Mouse (Mus musculus): Measurements from ENCODE around the gene Zfp523. TPM values are rescaled to one million over a fixed set of nuclear protein-coding genes. Genes with fewer than 3 reads are reported as not detected.
A peak's percentile ranks its signal among the peaks of the same experiment; 100 is the strongest.

Gene Zfp523
- polyA plus RNA-seq, 1 experiment from 2014 or later, result 44.7 TPM

DNA sequence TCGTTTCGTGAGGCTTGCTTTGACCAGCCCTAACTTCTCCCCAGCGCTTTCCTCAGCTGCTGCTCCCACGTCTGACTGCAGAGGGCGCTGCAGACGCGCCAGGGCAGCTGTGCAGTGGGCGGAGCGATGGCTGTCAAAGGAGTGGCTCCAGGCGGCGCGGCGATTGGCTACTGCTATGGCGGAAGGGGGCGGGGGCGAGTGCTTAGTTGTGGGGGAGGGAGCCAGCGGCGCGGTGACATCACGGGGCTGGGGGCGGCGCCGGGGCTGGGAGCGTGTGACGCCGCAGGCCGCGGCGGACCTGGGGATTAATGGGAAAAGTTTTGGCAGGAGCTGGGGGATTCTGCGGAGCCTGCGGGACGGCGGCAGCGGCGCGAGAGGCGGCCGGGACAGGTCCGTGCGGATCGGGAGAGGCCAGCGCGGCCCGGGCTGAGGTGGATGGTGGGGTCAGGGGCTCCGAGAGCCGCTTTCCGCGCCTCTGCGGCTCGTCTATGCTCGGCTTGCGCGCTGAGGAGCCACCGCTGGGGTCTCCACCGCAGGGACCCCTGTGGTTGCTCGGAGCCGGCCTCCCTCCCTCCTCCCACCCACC is 55.6 kb downstream of the Zfp523 start, which contains the start of gene Ppard:
Gene Ppard, plus strand, starts transcription at position 226 of the 586 bp plus-strand sequence.
- H3K4me2 ChIP-seq (replicated peaks), result peak within 1 kb of the TSS; percentile 65
- no peaks in the 10 kb centered on the region for H3K27me3 ChIP-seq
- H3K36me3 ChIP-seq, result peaks cover 7% of the 10 kb centered on the region; the same call in 1 of the 2 replicates
- H3K27ac ChIP-seq (replicated peaks), result peak within 1 kb of the TSS; percentile 90
- H3K9ac ChIP-seq, result peak within 1 kb of the TSS; percentile 92
- H3K4me3 ChIP-seq (replicated peaks), result peak within 1 kb of the TSS; percentile 84
- H3K9me3 ChIP-seq (replicated peaks), result no peaks in the 10 kb centered on the region
- peak; percentile 94 for ATAC-seq (ENCODE audit: insufficient number of reproducible peaks, low FRiP score, low TSS enrichment, low read depth)
- H3K4me1 ChIP-seq, result peaks cover 40% of the 10 kb centered on the region
- under 1% methylated on average over 57 of the region's 57 CpGs for WGBS

DNA sequence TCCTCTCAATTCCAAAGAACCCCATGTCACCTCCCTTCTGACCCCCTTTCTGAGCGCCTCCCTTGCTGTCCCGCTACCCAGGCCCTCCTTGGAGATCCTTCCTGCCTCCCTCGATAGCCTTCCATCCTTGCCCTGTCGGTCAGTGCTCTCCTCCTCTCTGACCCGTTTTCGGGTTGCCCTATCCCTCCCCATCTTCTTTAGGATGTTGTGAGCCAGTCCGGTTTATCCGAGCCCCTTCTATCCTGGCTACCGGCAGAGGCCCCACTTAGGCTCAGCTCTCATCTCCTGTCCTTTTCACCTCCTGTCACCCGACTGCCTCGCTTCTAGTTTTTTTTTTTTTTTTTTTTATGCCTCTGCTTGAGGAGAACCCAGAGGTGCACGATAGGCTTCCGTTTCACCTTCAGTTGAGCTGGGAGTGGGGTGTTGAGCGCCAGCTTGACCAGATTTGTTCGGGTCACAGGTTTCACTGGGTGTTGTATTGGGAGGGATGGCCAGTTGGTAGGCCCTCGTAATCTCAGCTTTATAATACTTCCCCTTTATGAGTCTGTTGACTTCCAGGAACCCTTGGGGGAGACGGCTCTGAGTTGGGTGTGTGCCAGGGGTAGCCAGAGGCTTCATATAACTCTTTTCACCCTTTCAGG is 56.3 kb downstream of the Zfp523 start:
- Histone ChIP-seq H3K9ac (peak overlapping the region; percentile 92), H3K4me1 (peaks cover 41% of the 10 kb centered on the region), H3K4me2 (replicated peaks) (peak overlapping the region; percentile 65), H3K27ac (replicated peaks) (peak overlapping the region; percentile 90), H3K4me3 (replicated peaks) (peak overlapping the region; percentile 84), H3K27me3 (no peaks in the 10 kb centered on the region), H3K9me3 (replicated peaks) (no peaks in the 10 kb centered on the region), H3K36me3 (peaks cover 10% of the 10 kb centered on the region; the same call in 1 of the 2 replicates)
- WGBS, result 5% methylated on average over 17 of the region's 17 CpGs
- 0 out of 2 replicates have a peak, but pooled peaks have one; percentile 2 for ATAC-seq (ENCODE audit: insufficient number of reproducible peaks, low FRiP score, low TSS enrichment, low read depth)

DNA sequence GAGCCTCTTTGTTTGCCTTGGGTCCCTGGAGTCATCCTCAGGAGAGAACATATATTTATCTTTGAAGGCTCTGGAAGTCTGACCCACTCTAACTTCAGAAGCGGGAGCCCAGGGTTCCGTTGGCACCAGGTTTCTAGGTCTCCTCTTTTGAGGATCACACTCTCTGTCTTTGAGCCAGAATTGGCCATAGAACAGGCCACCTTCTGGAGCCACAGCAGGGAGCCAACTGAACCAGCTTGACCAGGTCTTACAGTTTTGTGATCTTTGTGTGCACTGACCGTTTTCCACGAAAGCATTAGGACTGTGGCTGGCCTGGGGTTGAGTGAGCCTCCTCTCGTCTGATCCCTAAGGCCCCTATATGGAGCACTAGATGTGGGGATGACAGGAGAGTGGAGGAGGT is 57.7 kb downstream of the Zfp523 start:
- WGBS, result 82% methylated on average over 5 of the region's 5 CpGs
- Histone ChIP-seq H3K4me2 (replicated peaks) (peak overlapping the region; percentile 27; the same call in 1 of the 2 replicates), H3K4me1 (peaks cover 41% of the 10 kb centered on the region), H3K9ac (no peak overlapping the region), H3K27ac (replicated peaks) (no peak overlapping the region), H3K27me3 (no peaks in the 10 kb centered on the region), H3K9me3 (replicated peaks) (no peaks in the 10 kb centered on the region), H3K4me3 (replicated peaks) (0 out of 2 replicates have a peak overlapping the region, but pooled peaks have one; percentile 10), H3K36me3 (peaks cover 17% of the 10 kb centered on the region)
- ATAC-seq (ENCODE audit: insufficient number of reproducible peaks, low FRiP score, low TSS enrichment, low read depth), result no peak

DNA sequence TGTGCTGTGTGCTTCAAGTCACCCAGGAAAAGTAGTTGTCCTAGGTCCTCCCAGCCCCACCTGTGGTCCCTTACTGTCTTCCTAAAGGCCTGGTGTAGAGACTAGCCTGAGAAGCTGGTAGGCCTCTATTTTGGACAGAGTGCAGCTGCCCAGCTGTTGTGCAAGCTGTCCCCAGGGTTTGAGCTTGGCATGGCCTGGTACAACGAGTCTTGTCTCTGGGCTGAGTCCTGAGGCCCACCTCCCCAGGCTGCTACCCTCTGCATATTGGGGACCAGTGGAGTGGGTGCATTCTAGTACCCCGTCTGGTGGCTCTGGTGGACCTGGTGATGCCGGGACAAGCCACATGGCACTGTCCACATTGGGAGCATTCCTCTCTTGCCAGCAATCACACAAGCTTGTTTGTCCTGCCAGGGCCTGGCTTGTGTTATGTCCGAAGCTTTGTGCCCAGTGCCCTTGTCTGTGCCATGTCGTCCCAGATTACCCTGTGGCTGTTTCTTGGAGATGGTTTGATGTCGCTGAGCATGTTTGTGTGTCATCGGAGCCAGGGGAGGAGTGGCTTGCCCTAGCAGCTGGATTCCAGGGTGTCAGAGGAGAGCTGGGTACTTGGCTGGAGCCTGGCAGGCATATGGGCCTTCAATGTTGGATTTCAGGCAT is 59.2 kb downstream of the Zfp523 start:
- 58% methylated on average over 7 of the region's 7 CpGs for WGBS

DNA sequence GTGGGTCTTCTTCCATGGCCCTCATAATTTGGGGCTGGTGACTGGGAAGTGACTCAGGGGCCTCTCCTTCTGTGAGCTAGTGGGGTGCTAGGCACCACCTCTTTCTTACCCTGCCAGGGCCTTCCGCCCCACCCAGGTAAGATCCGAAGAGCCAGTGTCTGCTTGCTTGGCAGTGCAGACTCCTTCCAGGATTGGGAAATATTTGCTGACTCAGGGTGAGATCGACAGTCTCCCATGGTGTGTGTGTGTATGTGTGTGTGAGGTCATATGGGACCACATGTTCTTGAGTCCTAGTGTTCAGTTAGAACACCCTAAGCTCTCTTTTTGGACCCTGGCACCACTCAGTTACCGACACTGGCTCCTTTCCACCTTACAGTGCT is 59.7 kb downstream of the Zfp523 start:
- Histone ChIP-seq H3K27me3 (no peaks in the 10 kb centered on the region), H3K9ac (no peak overlapping the region), H3K9me3 (replicated peaks) (no peaks in the 10 kb centered on the region), H3K4me3 (replicated peaks) (no peak overlapping the region), H3K4me2 (replicated peaks) (no peak overlapping the region), H3K36me3 (peaks cover 35% of the 10 kb centered on the region), H3K4me1 (peaks cover 38% of the 10 kb centered on the region), H3K27ac (replicated peaks) (peak overlapping the region; percentile 31; the same call in 1 of the 2 replicates)
- ATAC-seq (ENCODE audit: insufficient number of reproducible peaks, low FRiP score, low TSS enrichment, low read depth), result no peak
- 62% methylated on average over 4 of the region's 4 CpGs for WGBS

More for the DNA sequence above, 59.2 kb downstream of the Zfp523 start:
- no peaks in the 10 kb centered on the region for H3K27me3 ChIP-seq
- peaks cover 38% of the 10 kb centered on the region for H3K4me1 ChIP-seq
- no peak for ATAC-seq (ENCODE audit: insufficient number of reproducible peaks, low FRiP score, low TSS enrichment, low read depth)
- H3K4me3 ChIP-seq (replicated peaks), result no peak overlapping the region
- H3K4me2 ChIP-seq (replicated peaks), result no peak overlapping the region
- no peaks in the 10 kb centered on the region for H3K9me3 ChIP-seq (replicated peaks)
- peak overlapping the region; percentile 31; the same call in 1 of the 2 replicates for H3K27ac ChIP-seq (replicated peaks)
- H3K36me3 ChIP-seq, result peaks cover 30% of the 10 kb centered on the region
- peak overlapping the region; percentile 9; the same call in 1 of the 2 replicates for H3K9ac ChIP-seq

DNA sequence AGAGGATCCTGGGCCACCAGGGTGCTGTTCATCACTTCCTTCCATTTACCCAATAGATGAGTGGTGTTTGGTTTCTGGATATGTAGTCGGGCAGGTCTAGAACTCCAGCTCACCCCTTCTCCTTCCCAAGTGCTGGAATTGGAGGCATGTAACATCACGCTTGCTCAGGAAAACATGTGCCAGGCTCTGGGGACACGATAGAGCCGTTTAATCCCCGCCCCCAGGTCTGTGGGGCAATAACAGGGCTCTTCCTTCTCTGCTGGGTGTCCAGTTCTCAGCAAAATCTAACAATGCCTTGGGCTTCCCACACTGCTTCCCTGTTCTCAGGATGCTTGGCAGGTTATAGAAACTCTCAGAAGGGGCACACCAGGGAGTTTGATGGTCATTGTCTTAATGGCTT is 60.4 kb downstream of the Zfp523 start:
- Histone ChIP-seq H3K27ac (replicated peaks) (0 out of 2 replicates have a peak overlapping the region, but pooled peaks have one; percentile 31), H3K27me3 (no peaks in the 10 kb centered on the region), H3K4me3 (replicated peaks) (no peak overlapping the region), H3K4me1 (peaks cover 44% of the 10 kb centered on the region), H3K9ac (no peak overlapping the region), H3K9me3 (replicated peaks) (no peaks in the 10 kb centered on the region), H3K4me2 (replicated peaks) (no peak overlapping the region), H3K36me3 (peaks cover 42% of the 10 kb centered on the region)
- no peak for ATAC-seq (ENCODE audit: insufficient number of reproducible peaks, low FRiP score, low TSS enrichment, low read depth)
- 61% methylated on average over 5 of the region's 5 CpGs for WGBS

DNA sequence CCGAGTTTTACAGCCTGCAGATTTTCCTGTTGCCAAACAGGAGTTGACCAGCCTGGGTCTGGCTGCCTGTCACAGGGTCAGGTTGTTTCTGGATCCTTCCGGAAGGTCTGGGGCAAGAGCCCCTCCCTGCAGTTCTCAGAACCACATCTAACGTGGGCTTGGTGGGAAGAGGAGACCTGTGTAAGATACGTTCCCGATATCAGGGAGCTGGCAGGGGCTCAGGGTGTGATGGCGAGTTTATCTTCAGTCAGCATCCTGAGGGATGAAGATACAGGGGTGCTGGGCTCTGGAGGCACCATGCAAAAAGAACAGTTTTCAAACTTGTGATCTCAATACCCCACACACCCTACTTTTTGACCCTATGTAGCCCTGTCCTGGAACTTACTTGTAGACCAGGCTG is 60.9 kb downstream of the Zfp523 start:
- no peaks in the 10 kb centered on the region for H3K9me3 ChIP-seq (replicated peaks)
- no peak overlapping the region for H3K4me2 ChIP-seq (replicated peaks)
- ATAC-seq (ENCODE audit: insufficient number of reproducible peaks, low FRiP score, low TSS enrichment, low read depth), result no peak
- WGBS, result 79% methylated on average over 6 of the region's 6 CpGs
- peaks cover 46% of the 10 kb centered on the region for H3K36me3 ChIP-seq
- no peak overlapping the region for H3K4me3 ChIP-seq (replicated peaks)
- no peak overlapping the region for H3K27ac ChIP-seq (replicated peaks)
- no peaks in the 10 kb centered on the region for H3K27me3 ChIP-seq
- peaks cover 45% of the 10 kb centered on the region for H3K4me1 ChIP-seq
- H3K9ac ChIP-seq, result no peak overlapping the region

DNA sequence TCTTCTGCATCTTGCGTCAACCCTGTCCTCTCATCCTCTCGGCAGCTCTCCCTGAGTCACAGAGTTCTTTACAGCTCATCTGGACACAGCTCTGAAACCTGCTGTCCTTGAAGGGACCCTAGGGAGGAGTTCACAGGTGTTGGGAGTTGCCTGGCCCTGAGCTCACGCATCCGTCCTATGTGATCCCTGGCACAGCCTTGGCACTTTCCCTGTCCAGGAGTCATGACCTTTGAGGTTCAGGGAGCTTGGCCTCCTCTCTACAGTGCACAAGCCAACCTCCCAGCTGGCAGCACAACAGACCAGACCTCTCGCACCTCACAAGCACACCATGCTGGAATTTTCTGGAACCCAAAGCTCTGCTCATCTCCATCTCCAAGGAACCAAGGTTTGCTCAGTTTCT is 63.9 kb downstream of the Zfp523 start:
- WGBS, result 89% methylated on average over 5 of the region's 5 CpGs
- H3K4me2 ChIP-seq (replicated peaks), result no peak overlapping the region
- H3K9me3 ChIP-seq (replicated peaks), result no peaks in the 10 kb centered on the region
- H3K4me3 ChIP-seq (replicated peaks), result no peak overlapping the region
- H3K4me1 ChIP-seq, result peaks cover 42% of the 10 kb centered on the region
- no peak for ATAC-seq (ENCODE audit: insufficient number of reproducible peaks, low FRiP score, low TSS enrichment, low read depth)
- H3K27ac ChIP-seq (replicated peaks), result no peak overlapping the region
- H3K36me3 ChIP-seq, result peaks cover 49% of the 10 kb centered on the region
- no peak overlapping the region for H3K9ac ChIP-seq
- H3K27me3 ChIP-seq, result no peaks in the 10 kb centered on the region

DNA sequence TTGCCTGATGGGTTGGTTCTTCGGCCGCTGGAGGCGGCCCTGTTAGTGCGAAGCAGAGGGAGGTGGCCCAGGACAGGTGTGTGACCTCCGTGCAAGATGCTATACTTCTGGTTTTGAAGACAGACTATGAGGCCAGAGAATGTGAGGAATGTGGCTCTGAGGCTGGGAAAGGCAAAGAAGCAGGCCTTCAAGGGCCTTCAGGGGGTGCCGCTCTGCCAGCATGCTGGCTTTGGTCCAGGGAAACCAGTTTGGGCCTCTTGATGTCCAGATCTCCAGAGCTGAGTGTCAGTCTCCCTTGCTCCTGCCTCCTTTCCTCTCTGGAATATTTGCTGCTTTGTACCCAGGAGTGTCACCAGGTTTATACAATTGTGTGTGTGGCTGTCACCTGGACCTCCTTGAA is 65.4 kb downstream of the Zfp523 start:
- no peak overlapping the region for H3K4me3 ChIP-seq (replicated peaks)
- peaks cover 49% of the 10 kb centered on the region for H3K36me3 ChIP-seq
- no peaks in the 10 kb centered on the region for H3K27me3 ChIP-seq
- no peak overlapping the region for H3K4me2 ChIP-seq (replicated peaks)
- no peaks in the 10 kb centered on the region for H3K9me3 ChIP-seq (replicated peaks)
- peaks cover 41% of the 10 kb centered on the region for H3K4me1 ChIP-seq
- no peak for ATAC-seq (ENCODE audit: insufficient number of reproducible peaks, low FRiP score, low TSS enrichment, low read depth)
- 72% methylated on average over 6 of the region's 6 CpGs for WGBS
- H3K9ac ChIP-seq, result no peak overlapping the region
- H3K27ac ChIP-seq (replicated peaks), result no peak overlapping the region

DNA sequence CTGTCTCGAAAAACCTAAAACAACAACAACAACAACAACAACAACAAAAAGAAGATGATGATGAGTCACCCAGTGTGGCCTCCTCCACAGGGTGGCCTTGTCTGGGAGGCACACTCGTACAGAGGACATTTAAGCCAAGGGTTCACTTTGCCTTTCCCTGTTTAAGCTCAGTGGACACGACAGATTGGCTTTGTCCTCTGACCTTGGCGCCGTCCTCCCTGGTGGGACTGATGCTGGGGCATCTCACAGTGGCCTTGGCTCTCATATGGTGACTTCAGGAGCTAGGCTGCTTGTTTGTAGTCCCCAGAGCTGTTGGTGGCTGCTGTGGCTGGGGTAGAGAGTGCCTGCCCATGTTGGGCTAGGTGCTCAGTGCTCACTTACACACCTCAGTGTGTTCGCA is 67.3 kb downstream of the Zfp523 start:
- peaks cover 37% of the 10 kb centered on the region for H3K36me3 ChIP-seq
- no peaks in the 10 kb centered on the region for H3K9me3 ChIP-seq (replicated peaks)
- 87% methylated on average over 6 of the region's 6 CpGs for WGBS
- H3K27me3 ChIP-seq, result no peaks in the 10 kb centered on the region
- H3K4me3 ChIP-seq (replicated peaks), result no peak overlapping the region
- no peak overlapping the region for H3K9ac ChIP-seq
- no peak for ATAC-seq (ENCODE audit: insufficient number of reproducible peaks, low FRiP score, low TSS enrichment, low read depth)
- peaks cover 50% of the 10 kb centered on the region for H3K4me1 ChIP-seq
- no peak overlapping the region for H3K4me2 ChIP-seq (replicated peaks)
- peak overlapping the region; percentile 39; the same call in 1 of the 2 replicates for H3K27ac ChIP-seq (replicated peaks)

DNA sequence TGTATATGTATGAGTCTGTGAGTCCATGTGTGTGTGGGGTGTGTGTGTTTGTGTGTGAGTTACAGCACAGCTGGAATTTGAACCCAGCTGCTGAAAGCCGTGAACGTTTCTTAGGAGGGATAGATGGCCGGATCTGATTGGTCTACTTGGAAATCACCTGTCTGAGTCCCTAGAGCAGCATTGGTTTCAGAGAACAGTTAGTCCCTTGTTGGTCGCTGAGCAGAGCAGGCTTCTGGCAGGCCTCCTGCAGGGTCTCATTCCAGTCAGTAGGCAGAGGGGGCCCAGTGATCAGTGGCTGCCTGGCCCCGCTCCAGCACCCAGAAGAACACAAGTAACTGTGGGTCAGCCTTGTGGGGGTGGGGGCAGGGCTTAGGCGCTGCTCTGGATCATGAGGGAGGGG is 67.8 kb downstream of the Zfp523 start:
- Histone ChIP-seq H3K4me1 (peaks cover 50% of the 10 kb centered on the region), H3K27ac (replicated peaks) (peak overlapping the region; percentile 51; the same call in 1 of the 2 replicates)

More for the DNA sequence above, 67.8 kb downstream of the Zfp523 start:
- Histone ChIP-seq H3K9me3 (replicated peaks) (no peaks in the 10 kb centered on the region), H3K4me2 (replicated peaks) (no peak overlapping the region), H3K36me3 (peaks cover 32% of the 10 kb centered on the region), H3K9ac (no peak overlapping the region), H3K27me3 (no peaks in the 10 kb centered on the region), H3K4me3 (replicated peaks) (no peak overlapping the region)
- 19% methylated on average over 6 of the region's 6 CpGs for WGBS
- peak; percentile 56; the same call in 1 of the 2 replicates for ATAC-seq (ENCODE audit: insufficient number of reproducible peaks, low FRiP score, low TSS enrichment, low read depth)
